Mouse (Mus musculus): ENCODE results near the gene Cyp3a25.

GRCm38 (mm10) chr5:146021136-146021535 is 11.7 kb upstream of the Cyp3a25 start:
- no peak for TF ChIP-seq CTCF (IDR thresholded peaks at IDR 0.05; ENCODE audit: borderline replicate concordance, control insufficient read depth, extremely low read depth, insufficient read depth, low read length, poor library complexity)
- no peak for TF ChIP-seq POLR2A (IDR thresholded peaks at IDR 0.05; ENCODE audit: control insufficient read depth, extremely low read depth, insufficient read depth, low read length, poor library complexity)

Measured in thymus, adult 2 months (tissue).